Mouse (Mus musculus) brown adipose tissue, adult 24 weeks (tissue): ENCODE measurements around the gene Dach1. TPM values are rescaled to one million over a fixed set of nuclear protein-coding genes. Genes with fewer than 3 reads are reported as not detected.
A peak's percentile ranks its signal among the peaks of the same experiment; 100 is the strongest.

Experiments
- H3K27ac ChIP-seq: fragments of 200-500 bp; replicated peaks from 2 replicates; pipeline ENCODE4 v1.5.1; 2012; ENCODE audit warnings: low read depth, mild to moderate bottlenecking, low read length
- H3K4me1 ChIP-seq: fragments of 200-500 bp; 2 replicates; pipeline ENCODE4 v1.6.1; 2012; ENCODE audit warnings: low read length, mixed read lengths; ENCODE audit not compliant: control insufficient read depth, insufficient read depth, insufficient read length
- H3K4me3 ChIP-seq: fragments of 200-500 bp; 2 replicates; pipeline ENCODE4 v1.5.1; 2012; ENCODE audit warnings: low read depth, mild to moderate bottlenecking, low read length, moderate library complexity; ENCODE audit not compliant: insufficient read depth
- polyA plus RNA-seq: library from polyadenylated mRNA; stranded (reverse); fragments of >200 nt; gene quantifications from 2 replicates; pipeline ENCODE4 v1.2.4, GENCODE M21; 2012; ENCODE audit not compliant: missing spikeins, insufficient read depth, insufficient read length

Gene Dach1
- polyA plus RNA-seq, 1 experiment: 1.5 TPM

GRCm38 (mm10) chr14:97942361-97942760, 227.2 kb downstream of the Dach1 start:
- H3K27ac ChIP-seq: no peak overlapping the region
- no peaks in the 10 kb centered on the region for H3K4me1 ChIP-seq
- H3K4me3 ChIP-seq: no peak overlapping the region

GRCm38 (mm10) chr14:97896622-97897021, 272.9 kb downstream of the Dach1 start:
- H3K4me3 ChIP-seq: no peak overlapping the region
- H3K4me1 ChIP-seq: no peaks in the 10 kb centered on the region
- no peak overlapping the region for H3K27ac ChIP-seq

DNA sequence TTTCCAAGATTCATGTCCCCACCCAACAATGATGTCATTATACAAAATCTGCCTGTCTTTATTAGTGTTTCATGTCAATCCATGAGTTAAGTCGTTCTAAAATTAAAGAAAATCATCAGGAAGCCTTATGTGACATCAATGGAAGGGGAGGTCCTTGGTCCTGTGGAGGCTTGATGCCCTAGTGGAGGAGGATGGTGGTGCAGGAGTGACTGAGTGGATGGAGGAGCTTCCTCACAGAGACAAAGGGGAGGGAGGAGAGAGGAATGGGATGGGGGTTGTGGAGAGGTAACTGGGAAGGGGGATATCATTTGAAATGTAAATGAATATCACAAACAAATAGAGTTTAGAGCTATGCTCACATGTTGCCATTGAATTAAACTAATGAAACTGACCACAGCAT, 287.6 kb downstream of the Dach1 start:
- Histone ChIP-seq H3K4me1 (no peaks in the 10 kb centered on the region; the same call in 1 of the 2 replicates), H3K4me3 (no peak overlapping the region), H3K27ac (no peak overlapping the region)

- H3K4me3 ChIP-seq: no peak overlapping the region
- no peak overlapping the region for H3K27ac ChIP-seq
- no peaks in the 10 kb centered on the region for H3K4me1 ChIP-seq
These were observed 298.6 kb downstream of the Dach1 start for GRCm38 (mm10) chr14:97871001-97871400.

DNA sequence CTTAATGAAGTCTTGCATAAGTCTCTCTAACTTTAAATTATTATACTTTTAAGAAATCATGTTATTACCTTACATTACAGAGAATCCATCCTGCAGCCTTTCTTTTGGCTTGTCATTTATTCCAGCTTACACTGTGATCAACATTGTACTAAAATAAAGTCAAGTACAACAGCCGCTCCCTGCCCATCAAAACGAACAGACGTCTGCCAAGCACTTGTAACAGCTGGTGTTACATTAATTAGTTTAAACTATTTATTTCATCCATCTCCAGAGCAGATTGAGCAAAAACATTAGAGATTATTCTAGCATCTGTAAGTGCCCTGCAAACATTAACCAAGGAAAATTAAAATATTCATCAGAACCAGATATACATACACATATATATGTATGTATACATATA, 311.2 kb downstream of the Dach1 start:
- no peaks in the 10 kb centered on the region for H3K4me1 ChIP-seq
- H3K4me3 ChIP-seq: no peak overlapping the region
- no peak overlapping the region for H3K27ac ChIP-seq

DNA sequence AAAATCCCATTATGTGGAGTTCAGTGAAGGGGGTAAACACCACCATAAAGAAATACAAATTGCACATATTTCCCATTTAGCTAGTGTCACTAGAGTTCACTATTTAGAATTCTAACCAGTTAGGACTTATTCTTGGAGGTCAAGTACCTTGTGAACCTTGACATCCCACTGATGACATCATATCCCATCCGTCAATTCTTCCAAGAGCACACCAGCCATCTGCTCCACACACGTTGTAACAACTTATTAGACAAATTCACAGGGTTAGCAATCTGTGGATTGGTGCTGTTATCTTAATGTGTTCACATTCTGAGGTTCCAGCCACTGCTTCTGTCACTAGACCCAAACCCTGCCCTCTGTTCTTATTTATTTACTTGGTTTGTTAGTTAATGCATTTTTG, 312.3 kb downstream of the Dach1 start:
- Histone ChIP-seq H3K4me1 (no peaks in the 10 kb centered on the region), H3K4me3 (no peak overlapping the region), H3K27ac (no peak overlapping the region)

DNA sequence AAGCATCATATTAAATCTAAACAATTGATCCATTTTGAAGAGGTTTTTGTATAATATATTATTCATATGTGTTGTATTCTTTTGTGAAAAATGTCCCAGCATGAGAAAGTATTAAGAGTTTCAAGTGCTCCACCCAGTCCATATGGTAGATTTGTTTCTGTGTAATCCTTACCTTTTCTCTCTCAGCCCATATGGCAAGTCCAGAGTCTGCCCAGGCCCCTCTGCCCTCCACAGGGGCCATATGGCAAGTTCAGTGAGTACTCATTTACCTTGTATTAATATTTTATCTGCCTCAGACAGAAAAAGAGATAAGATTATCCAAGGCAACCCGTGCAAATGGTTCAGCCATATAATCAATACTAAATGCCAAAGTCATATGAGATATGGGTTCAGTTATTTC, 314.2 kb downstream of the Dach1 start:
- no peak overlapping the region for H3K27ac ChIP-seq
- H3K4me3 ChIP-seq: no peak overlapping the region
- no peaks in the 10 kb centered on the region for H3K4me1 ChIP-seq

GRCm38 (mm10) chr14:97850486-97850885, 319.1 kb downstream of the Dach1 start:
- Histone ChIP-seq H3K27ac (no peak overlapping the region), H3K4me3 (no peak overlapping the region), H3K4me1 (peaks cover 3% of the 10 kb centered on the region; the same call in 1 of the 2 replicates)

- Histone ChIP-seq H3K4me1 (peaks cover 3% of the 10 kb centered on the region; the same call in 1 of the 2 replicates), H3K4me3 (no peak overlapping the region), H3K27ac (peak overlapping the region; percentile 68)
These were observed 321.9 kb downstream of the Dach1 start for GRCm38 (mm10) chr14:97847641-97848040.

- H3K4me3 ChIP-seq: no peak overlapping the region
- no peaks in the 10 kb centered on the region for H3K4me1 ChIP-seq
- H3K27ac ChIP-seq: no peak overlapping the region
These were observed 330.3 kb downstream of the Dach1 start for GRCm38 (mm10) chr14:97839275-97839674.

- Histone ChIP-seq H3K4me1 (no peaks in the 10 kb centered on the region), H3K27ac (no peak overlapping the region), H3K4me3 (no peak overlapping the region)
These were observed 339.7 kb downstream of the Dach1 start for GRCm38 (mm10) chr14:97829865-97830264.

DNA sequence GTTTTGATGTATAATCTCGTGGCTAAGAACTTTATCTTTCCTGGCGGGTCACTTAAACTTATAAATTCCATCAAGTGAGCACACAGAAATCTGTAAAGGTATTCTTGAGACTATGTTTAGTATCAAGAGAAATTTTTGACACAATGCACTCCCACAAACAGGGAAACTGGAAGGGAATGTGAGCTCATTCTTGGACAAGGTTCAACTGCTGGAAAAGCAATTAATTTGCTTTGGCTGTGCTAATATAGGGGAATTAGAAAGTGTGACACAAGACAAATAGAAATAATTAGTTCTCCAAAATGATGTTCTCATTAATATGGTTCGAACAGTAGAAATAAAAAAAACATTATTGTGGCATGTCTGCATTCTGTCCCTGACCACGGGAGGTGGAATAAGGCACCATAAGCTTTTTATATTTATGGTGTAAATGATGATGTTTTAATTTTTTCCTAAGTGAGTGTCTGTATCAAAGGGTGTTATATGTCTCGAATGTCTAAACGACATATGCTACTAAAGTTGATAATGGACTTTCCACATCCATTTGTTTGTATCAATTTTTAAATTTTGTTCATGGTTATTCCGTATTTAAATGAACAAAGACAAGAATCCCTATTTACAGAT, 354.9 kb downstream of the Dach1 start:
- no peak overlapping the region for H3K4me3 ChIP-seq
- H3K4me1 ChIP-seq: peaks cover 3% of the 10 kb centered on the region; the same call in 1 of the 2 replicates
- no peak overlapping the region for H3K27ac ChIP-seq

DNA sequence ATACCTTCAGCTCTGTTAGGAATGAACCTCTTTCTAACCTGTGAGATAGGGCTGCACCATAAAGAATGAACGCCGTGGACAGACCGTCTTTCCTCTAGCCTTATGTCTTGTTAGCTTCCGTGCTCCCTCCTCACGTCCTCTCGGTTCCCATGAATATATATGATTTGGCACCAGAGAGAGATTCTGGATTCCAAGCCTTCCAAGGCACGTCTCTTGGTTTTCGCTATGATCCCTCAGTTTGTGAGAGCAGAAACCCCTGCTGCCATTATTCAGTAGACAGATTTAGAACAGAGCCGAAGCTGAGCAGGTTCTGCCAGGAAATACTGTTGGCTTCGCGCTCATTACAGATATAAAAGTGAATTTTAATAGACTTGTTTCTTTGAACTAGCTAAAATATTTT, 356.0 kb downstream of the Dach1 start:
- peak overlapping the region; percentile 47 for H3K27ac ChIP-seq
- no peak overlapping the region for H3K4me3 ChIP-seq
- peaks cover 3% of the 10 kb centered on the region; the same call in 1 of the 2 replicates for H3K4me1 ChIP-seq

- Histone ChIP-seq H3K4me3 (no peak overlapping the region), H3K27ac (no peak overlapping the region), H3K4me1 (no peaks in the 10 kb centered on the region)
These were observed 374.1 kb downstream of the Dach1 start for GRCm38 (mm10) chr14:97795385-97795952.

- Histone ChIP-seq H3K4me1 (no peaks in the 10 kb centered on the region), H3K4me3 (no peak overlapping the region), H3K27ac (no peak overlapping the region)
These were observed 395.3 kb downstream of the Dach1 start for GRCm38 (mm10) chr14:97774135-97774767.

DNA sequence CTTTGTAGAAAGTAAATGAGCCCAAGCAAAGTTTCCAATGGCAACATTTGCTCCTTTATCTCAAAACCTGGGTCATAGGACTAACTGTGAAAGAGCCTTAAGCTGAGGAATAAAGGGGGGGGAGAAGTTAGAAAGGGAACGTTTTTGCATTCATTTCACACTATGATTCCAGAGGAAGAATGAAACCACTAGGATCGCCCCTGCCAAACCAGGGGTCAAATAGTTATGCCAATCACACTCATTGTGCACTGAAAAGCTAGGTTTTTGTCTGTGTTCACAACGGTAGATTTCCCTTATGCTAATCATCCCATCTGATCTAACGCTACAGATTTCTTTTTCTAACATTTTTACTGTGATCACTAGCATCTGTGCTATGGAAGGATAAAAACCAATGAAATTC, 415.2 kb downstream of the Dach1 start:
- H3K4me3 ChIP-seq: no peak overlapping the region
- no peaks in the 10 kb centered on the region for H3K4me1 ChIP-seq
- no peak overlapping the region for H3K27ac ChIP-seq
